Mouse (Mus musculus) CH12F3 (cell line): ENCODE data around the gene Oas1g.

ENCODE experiments used
- in situ Hi-C: fragments of 300-500 bp; cut with MboI; formaldehyde crosslinking; loops from 2 replicates; pipeline ENCODE4 v1.14.3; 2020; ENCODE audit warnings: low sequenced_read_pairs

Oas1g gene

DNA sequence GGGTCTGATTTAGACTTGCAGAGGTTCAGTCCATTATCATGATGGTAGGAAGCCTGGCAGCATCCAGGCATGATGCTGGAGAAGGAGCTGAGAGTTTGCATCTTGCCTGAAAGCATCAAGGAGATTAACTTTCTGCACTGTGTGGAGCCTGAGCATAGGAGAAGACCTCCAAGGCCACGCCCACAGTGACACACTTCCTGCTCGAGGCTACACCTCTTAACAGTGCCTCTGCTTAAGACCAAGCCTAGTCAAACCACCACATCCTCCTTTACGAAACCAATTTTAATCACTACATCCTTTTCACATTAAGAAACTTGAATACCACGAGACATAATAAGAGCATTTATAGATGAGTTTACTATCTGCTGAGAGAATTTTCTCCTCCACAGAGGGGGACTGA, 56.4 kb downstream of the Oas1g start:
- in situ Hi-C loops: no loop called here
